Mouse (Mus musculus): Measurements from ENCODE around the gene Pald1.

- TF ChIP-seq MAFK (IDR thresholded peaks at IDR 0.05; ENCODE audit: insufficient read depth, low read depth, low read length): no peak
- TF ChIP-seq ZNF384 (IDR thresholded peaks at IDR 0.05; ENCODE audit: low read depth, low read length): no peak
Observed at GRCm38 (mm10) chr10:61431375-61431774, 48.0 kb upstream of the Pald1 start.

Measured in ES-E14 (cell line).